Mouse (Mus musculus) megakaryocyte, embryonic 14.5 days (primary cell): Measurements from ENCODE around the gene Dnajc27.

ENCODE experiments used
- FLI1 ChIP-seq: IDR thresholded peaks from 2 replicates; pipeline ENCODE4 v1.6.1; 2012; ENCODE audit warnings: low read length, inconsistent platforms, mixed read lengths
- GATA1 ChIP-seq: IDR thresholded peaks from 3 replicates; pipeline ENCODE4 v1.6.1; 2012; ENCODE audit warnings: mixed read lengths, low read length, inconsistent platforms, borderline replicate concordance

GRCm38 (mm10) chr12:4038061-4039041 is 44.0 kb upstream of the Dnajc27 start, which contains the start of gene Efr3b:
- no peak for TF ChIP-seq GATA1
- no peak for TF ChIP-seq FLI1
